Mouse (Mus musculus) ovary, postnatal 10 days (tissue): Measurements from ENCODE around the gene Olfr1133.
"Not testable (repeated sequence)": the region's sequence is repeated elsewhere in the genome, so short reads cannot be mapped to it uniquely, and the experiment has no call there.

Experiments
- DNase-seq: peaks from one replicate; pipeline ENCODE4 v3.0.0; 2022; ENCODE audit warnings: low spot score

The Olfr1133 gene

GRCm38 (mm10) chr2:87647274-87647673, at the start of gene Olfr1133:
Gene Olfr1133 (minus strand): TSS chr2:87647374.
- DNase-seq: no peak

- no peak for DNase-seq
Measured at GRCm38 (mm10) chr2:87693847-87694246, 46.7 kb upstream of the Olfr1133 start, which contains the start of gene Olfr1136. Gene Olfr1136 (minus strand): TSS chr2:87693947.

GRCm38 (mm10) chr2:87673564-87673963, 26.4 kb upstream of the Olfr1133 start, which contains the start of gene Olfr1135:
Gene Olfr1135 (minus strand): TSS chr2:87673664.
- DNase-seq: no peak

- no peak for DNase-seq
Measured at GRCm38 (mm10) chr2:87658360-87658759, 11.2 kb upstream of the Olfr1133 start, which contains the start of gene Olfr1134. Gene Olfr1134 (minus strand): TSS chr2:87658460.

GRCm38 (mm10) chr2:87642441-87642840, 4.7 kb downstream of the Olfr1133 start:
- DNase-seq: no peak

GRCm38 (mm10) chr2:87637435-87637834, 9.7 kb downstream of the Olfr1133 start, which contains the start of gene Olfr1132:
Gene Olfr1132 (minus strand): TSS chr2:87637535.
- no peak for DNase-seq

- no peak for DNase-seq
Measured at GRCm38 (mm10) chr2:87626804-87627203, 20.4 kb downstream of the Olfr1133 start, which contains the start of gene Olfr1131. Gene Olfr1131 (plus strand): TSS chr2:87627104.

GRCm38 (mm10) chr2:87605912-87606311, 41.3 kb downstream of the Olfr1133 start, which contains the start of gene Olfr1130:
Gene Olfr1130 (plus strand): TSS chr2:87606212.
- not testable (repeated sequence) for DNase-seq
